In the genomic region with DNA sequence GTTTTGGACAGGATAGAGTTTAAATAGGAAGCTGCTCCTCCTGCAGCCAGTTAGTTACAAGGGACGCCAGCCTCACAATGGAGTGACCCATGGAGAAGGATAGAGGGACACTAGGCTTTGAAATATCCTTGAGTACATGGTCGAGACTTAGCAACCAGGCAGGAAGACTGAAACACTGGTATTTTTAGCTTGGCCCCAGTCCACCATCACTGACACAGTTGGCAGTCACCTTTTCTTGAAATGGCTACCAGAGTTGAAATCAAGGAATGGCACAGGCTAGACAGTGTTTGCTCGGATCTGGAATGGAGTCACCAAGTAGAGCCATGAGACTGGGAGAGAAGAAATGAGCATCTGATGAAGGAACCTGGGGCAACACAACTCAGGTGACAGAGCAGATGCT, we compare ENCODE assay signal across 11 mouse cellular contexts. TPM values are rescaled to one million over a fixed set of nuclear protein-coding genes. Genes with fewer than 3 reads are reported as not detected.
DNase-seq lines count a peak whose midpoint lies in the region.
"Had no signal": no experiment of that assay in that cellular context is flagged by ENCODE, and none has a peak within 500 bp of the region (broad histone marks: within the 10 kb centered on the region; RNA-seq: fewer than 3 reads in every experiment).

No protein-coding gene starts in this region.

- peak; percentile 51 for DNase-seq in adrenal gland, postnatal 10 days
- DNase-seq in adrenal gland, postnatal 36 days, result no peak
- peak; percentile 11 to 17 for DNase-seq in cerebellum, postnatal 14 days
- no peak for DNase-seq in cerebellum, adult 11-12 months
- DNase-seq in frontal cortex, postnatal 25 days (ENCODE audit: low spot score in 2 of 2), result no peak
- DNase-seq: cerebellum, adult 18-20 months; cerebellum, adult 8-10 months; cerebellum, adult 9-11 months; cerebellum, postnatal 25 days; forebrain, postnatal 0 days; gastrocnemius, adult 2 months had no signal

RNA-seq across cellular contexts. Expression of gene Acoxl, which starts 3.7 kb away (rescaled TPM):
- total RNA-seq in adrenal gland, postnatal 10 days (2021), result under 1 TPM; 0.18 to 0.45 TPM
- total RNA-seq in adrenal gland, postnatal 36 days (2021), result 1 to 10 TPM in 1 of 2 experiments, under 1 TPM in 1; 0.20 to 1.7 TPM
- total RNA-seq: forebrain, postnatal 0 days had no signal

RNA-seq across cellular contexts. Expression of gene Bub1, which starts 10.8 kb away (rescaled TPM):
- 1 to 10 TPM; 7.9 to 8.4 TPM for total RNA-seq in adrenal gland, postnatal 10 days (2021)
- 1 to 10 TPM; 1.8 to 2.8 TPM for total RNA-seq in adrenal gland, postnatal 36 days (2021)
- total RNA-seq: gastrocnemius, adult 2 months had no signal

RNA-seq across cellular contexts. Expression of gene Mtln, which starts 50.1 kb away (rescaled TPM):
- total RNA-seq in adrenal gland, postnatal 10 days (2021), result 10 to 100 TPM; 62.8 to 68.3 TPM
- 100 to 1,000 TPM in 1 of 2 experiments, 10 to 100 TPM in 1; 82.9 to 114 TPM for total RNA-seq in adrenal gland, postnatal 36 days (2021)

RNA-seq across cellular contexts. Expression of gene Nphp1, which starts 53.7 kb away (rescaled TPM):
- total RNA-seq in adrenal gland, postnatal 10 days (2021), result 10 to 100 TPM; 20.7 to 22.8 TPM
- 10 to 100 TPM; 21.2 to 28.5 TPM for total RNA-seq in adrenal gland, postnatal 36 days (2021)

Comparison
In these comparisons a context has a peak if more than half of its experiments do, and no peak if none do; other contexts are left out.
1. DNase-seq: peak in adrenal gland, postnatal 10 days (single experiment) and cerebellum, postnatal 14 days (2 of 2); none in adrenal gland, postnatal 36 days (0 of 2), cerebellum, adult 11-12 months (single experiment) and frontal cortex, postnatal 25 days (0 of 2).